Mouse (Mus musculus) stomach, postnatal 0 days (tissue): ENCODE data around the gene Nlgn1. TPM values are rescaled to one million over a fixed set of nuclear protein-coding genes. Genes with fewer than 3 reads are reported as not detected.

ENCODE experiments used
- ATAC-seq: fragments of 200-750 bp; cut with Nextera tagmentation; 2 replicates; pipeline ENCODE4 v1.8.0; 2017; ENCODE audit not compliant: low FRiP score, low TSS enrichment
- DNase-seq: peaks from one replicate; pipeline ENCODE4 v3.0.0-alpha.2; 2016; ENCODE audit warnings: low spot score
- H3K27ac ChIP-seq: fragments of 300-500 bp; sonication (generic); replicated peaks from 2 replicates; pipeline ENCODE4 v1.5.1; 2014; ENCODE audit warnings: mild to moderate bottlenecking, control low read depth
- H3K27me3 ChIP-seq: fragments of 300-500 bp; sonication (generic); 2 replicates; pipeline ENCODE4 v1.6.1; 2014; ENCODE audit warnings: low read length; ENCODE audit not compliant: control insufficient read depth, insufficient read depth
- H3K36me3 ChIP-seq: fragments of 300-500 bp; sonication (generic); 2 replicates; pipeline ENCODE4 v1.6.1; 2014; ENCODE audit warnings: low read length, mixed read lengths; ENCODE audit not compliant: control insufficient read depth, insufficient read depth
- H3K4me1 ChIP-seq: fragments of 300-500 bp; sonication (generic); replicated peaks from 2 replicates; pipeline ENCODE4 v1.6.1; 2014; ENCODE audit warnings: antibody characterized with exemption; ENCODE audit not compliant: control insufficient read depth, insufficient read depth
- H3K4me2 ChIP-seq: fragments of 300-500 bp; sonication (generic); replicated peaks from 2 replicates; pipeline ENCODE4 v1.6.1; 2014; ENCODE audit warnings: low read depth, mild to moderate bottlenecking, control low read depth, moderate library complexity
- H3K4me3 ChIP-seq: fragments of 300-500 bp; sonication (generic); 2 replicates; pipeline ENCODE4 v1.5.1; 2014; ENCODE audit warnings: low read depth, low read length, control low read depth
- H3K9ac ChIP-seq: fragments of 300-500 bp; sonication (generic); 2 replicates; pipeline ENCODE4 v1.6.1; 2014; ENCODE audit warnings: mild to moderate bottlenecking, low read length, control low read depth, mixed read lengths
- H3K9me3 ChIP-seq: fragments of 300-500 bp; sonication (generic); 2 replicates; pipeline ENCODE4 v1.6.1; 2016; ENCODE audit warnings: low read length; ENCODE audit not compliant: control insufficient read depth
- CTCF ChIP-seq: IDR thresholded peaks from 2 replicates; pipeline ENCODE4 v1.5.1; 2016; ENCODE audit warnings: antibody characterized with exemption, low read depth, mild to moderate bottlenecking, moderate library complexity
- EP300 ChIP-seq: optimal IDR thresholded peaks from 2 replicates; pipeline ENCODE3; 2016; ENCODE audit warnings: antibody characterized with exemption
- WGBS: fragments of 180-500 bp; shearing (Covaris S2); extraction: QIAGEN DNeasy Blood & Tissue Kit; methylation state at CpG from one replicate; pipeline ENCODE4 v1.1.7; 2014; 5-methylcytosine and 5-hydroxymethylcytosine counted together
- polyA plus RNA-seq: library from polyadenylated mRNA; unstranded; fragments of >200 nt; fragmentation: Nextera tagmentation; extraction: Ambion mirVana; gene quantifications from 2 replicates; pipeline ENCODE4 v1.2.1, GENCODE M21; 2015

Gene Nlgn1
- polyA plus RNA-seq, 1 experiment from 2014 or later: 0.41 TPM

- ATAC-seq: no peak
- Histone ChIP-seq H3K27ac (no peak overlapping the region), H3K27me3 (no peaks in the 10 kb centered on the region), H3K4me2 (no peak overlapping the region), H3K9ac (no peak overlapping the region), H3K9me3 (no peaks in the 10 kb centered on the region), H3K4me3 (no peak overlapping the region), H3K4me1 (no peaks in the 10 kb centered on the region), H3K36me3 (no peaks in the 10 kb centered on the region)
- 30% methylated on average over 9 of the region's 9 CpGs for WGBS
- DNase-seq: no peak
- TF ChIP-seq CTCF (no peak), EP300 (no peak)
Observed at GRCm38 (mm10) chr3:26134839-26135651, 197.2 kb downstream of the Nlgn1 start.

- 56% methylated on average over 2 of the region's 2 CpGs for WGBS
- no peak overlapping the region for H3K9ac ChIP-seq
- ATAC-seq: no peak
- no peaks in the 10 kb centered on the region for H3K9me3 ChIP-seq
- no peaks in the 10 kb centered on the region for H3K4me1 ChIP-seq
- no peak overlapping the region for H3K27ac ChIP-seq
- H3K4me3 ChIP-seq: no peak overlapping the region
- TF ChIP-seq CTCF: no peak
- TF ChIP-seq EP300: no peak
- DNase-seq: no peak
- no peaks in the 10 kb centered on the region for H3K36me3 ChIP-seq
- no peak overlapping the region for H3K4me2 ChIP-seq
- no peaks in the 10 kb centered on the region for H3K27me3 ChIP-seq
Observed at GRCm38 (mm10) chr3:26130919-26131318, 201.3 kb downstream of the Nlgn1 start.

DNA sequence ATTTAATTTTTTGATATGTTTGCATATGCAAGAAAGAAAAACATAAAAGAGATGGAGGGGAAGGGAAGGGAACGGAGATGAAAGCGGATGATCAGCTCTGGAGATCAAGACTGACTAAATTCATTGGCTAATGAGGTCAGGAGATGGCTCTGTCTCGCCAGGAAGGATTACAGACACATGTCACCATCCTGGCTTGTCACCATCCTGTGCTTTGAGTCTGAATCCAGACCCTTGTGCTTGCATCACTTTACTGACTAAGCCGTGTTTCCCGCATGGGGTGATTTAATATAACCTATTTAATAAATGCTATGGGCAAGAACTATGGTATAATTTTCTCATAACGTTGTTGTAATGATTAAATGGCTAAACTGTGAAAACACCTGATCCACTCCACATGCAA lies 202.8 kb downstream of the Nlgn1 start:
- ATAC-seq (no peak), DNase-seq (no peak)
- TF ChIP-seq EP300 (no peak), CTCF (no peak)
- no peak overlapping the region for H3K4me3 ChIP-seq
- no peaks in the 10 kb centered on the region for H3K27me3 ChIP-seq
- no peak overlapping the region for H3K4me2 ChIP-seq
- H3K36me3 ChIP-seq: no peaks in the 10 kb centered on the region
- no peaks in the 10 kb centered on the region for H3K4me1 ChIP-seq
- H3K9me3 ChIP-seq: no peaks in the 10 kb centered on the region
- no peak overlapping the region for H3K27ac ChIP-seq
- WGBS: 75% methylated on average over 6 of the region's 6 CpGs
- no peak overlapping the region for H3K9ac ChIP-seq

GRCm38 (mm10) chr3:26117071-26117470 lies 215.2 kb downstream of the Nlgn1 start:
- Histone ChIP-seq H3K27ac (no peak overlapping the region), H3K36me3 (no peaks in the 10 kb centered on the region), H3K9ac (no peak overlapping the region), H3K4me3 (no peak overlapping the region), H3K9me3 (no peaks in the 10 kb centered on the region), H3K4me2 (no peak overlapping the region), H3K4me1 (no peaks in the 10 kb centered on the region), H3K27me3 (no peaks in the 10 kb centered on the region)
- DNase-seq (no peak), ATAC-seq (no peak)
- 59% methylated on average over 1 of the region's 1 CpGs for WGBS
- TF ChIP-seq CTCF (no peak), EP300 (no peak)

DNA sequence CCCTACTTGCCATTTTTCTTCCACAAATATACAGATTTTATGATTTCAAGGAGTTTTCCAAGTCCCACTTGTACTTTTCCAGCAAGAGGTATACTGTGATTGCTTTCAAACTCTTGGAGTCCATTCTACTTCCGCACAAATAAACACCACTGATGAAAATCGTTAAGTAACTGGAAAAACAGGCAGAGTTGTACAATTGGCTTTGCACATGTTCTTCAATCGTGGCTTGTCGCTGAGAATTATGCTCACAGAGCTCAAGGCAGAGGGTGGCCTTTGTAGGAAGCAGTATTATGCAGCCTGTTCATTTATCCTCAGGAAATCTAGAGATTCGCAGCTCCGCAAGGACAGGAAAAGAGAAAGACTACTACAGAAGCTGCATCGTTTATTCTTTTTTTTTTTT lies 225.9 kb downstream of the Nlgn1 start:
- 87% methylated on average over 7 of the region's 7 CpGs for WGBS
- Histone ChIP-seq H3K4me3 (no peak overlapping the region), H3K4me1 (no peaks in the 10 kb centered on the region), H3K27ac (no peak overlapping the region), H3K27me3 (no peaks in the 10 kb centered on the region), H3K36me3 (no peaks in the 10 kb centered on the region), H3K9ac (no peak overlapping the region), H3K9me3 (no peaks in the 10 kb centered on the region), H3K4me2 (no peak overlapping the region)
- no peak for DNase-seq
- TF ChIP-seq EP300: no peak
- TF ChIP-seq CTCF: no peak
- no peak for ATAC-seq

GRCm38 (mm10) chr3:26105528-26105927 lies 226.7 kb downstream of the Nlgn1 start:
- no peaks in the 10 kb centered on the region for H3K4me1 ChIP-seq
- no peak overlapping the region for H3K4me3 ChIP-seq
- H3K36me3 ChIP-seq: no peaks in the 10 kb centered on the region
- H3K27ac ChIP-seq: no peak overlapping the region
- 74% methylated on average over 3 of the region's 3 CpGs for WGBS
- H3K27me3 ChIP-seq: no peaks in the 10 kb centered on the region
- DNase-seq: no peak
- H3K9ac ChIP-seq: no peak overlapping the region
- TF ChIP-seq CTCF: no peak
- no peak for TF ChIP-seq EP300
- H3K9me3 ChIP-seq: no peaks in the 10 kb centered on the region
- H3K4me2 ChIP-seq: no peak overlapping the region
- no peak for ATAC-seq
